Mouse (Mus musculus) neural tube, embryonic 10.5 days (tissue): ENCODE measurements at regions not wholly inside any gene's neighbourhood (a gene's known extent, or its start where the extent isn't known, plus 50 kb on each side); places are given as distances from the start of the nearest gene placed in this dataset.

Source experiments
- DNase-seq: peaks from one replicate; pipeline ENCODE4 v3.0.0-alpha.2; 2017; ENCODE audit warnings: low spot score; ENCODE audit errors: extremely low spot score

DNA sequence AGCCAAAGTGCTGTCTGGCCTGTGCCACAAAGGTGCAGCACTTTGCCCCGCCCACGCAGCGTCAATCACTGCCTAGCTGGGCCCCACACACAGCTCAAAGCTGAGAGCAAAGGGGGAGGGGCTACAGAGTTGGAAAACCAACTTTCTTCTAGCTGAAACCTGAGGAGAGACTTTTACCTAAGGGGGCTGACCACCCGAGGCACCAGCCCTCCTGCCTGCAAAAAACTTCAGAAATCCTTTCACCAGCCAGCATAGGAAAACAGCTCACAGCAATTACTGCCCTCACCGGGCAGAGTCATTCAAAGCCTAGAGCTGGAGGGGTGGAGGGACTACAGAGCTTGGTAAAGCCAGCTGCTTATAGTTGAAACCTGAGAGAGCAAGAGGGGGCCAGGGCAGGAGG, 74.6 kb upstream of the Pabpc5 start:
- peak; percentile 26 for DNase-seq
